Mouse (Mus musculus) T-cell, adult 66 days (primary cell): ENCODE results near the gene Dpm1. TPM values are rescaled to one million over a fixed set of nuclear protein-coding genes. Genes with fewer than 3 reads are reported as not detected.

Experiments used
- total RNA-seq, 2 experiments: library from RNA; stranded (reverse); gene quantifications; 3 replicates in 1 of 2; 4 replicates in 1 of 2; pipeline ENCODE4 v1.2.4; 2023

Dpm1 gene
- 100 to 1,000 TPM; 138 to 163 TPM for total RNA-seq

DNA sequence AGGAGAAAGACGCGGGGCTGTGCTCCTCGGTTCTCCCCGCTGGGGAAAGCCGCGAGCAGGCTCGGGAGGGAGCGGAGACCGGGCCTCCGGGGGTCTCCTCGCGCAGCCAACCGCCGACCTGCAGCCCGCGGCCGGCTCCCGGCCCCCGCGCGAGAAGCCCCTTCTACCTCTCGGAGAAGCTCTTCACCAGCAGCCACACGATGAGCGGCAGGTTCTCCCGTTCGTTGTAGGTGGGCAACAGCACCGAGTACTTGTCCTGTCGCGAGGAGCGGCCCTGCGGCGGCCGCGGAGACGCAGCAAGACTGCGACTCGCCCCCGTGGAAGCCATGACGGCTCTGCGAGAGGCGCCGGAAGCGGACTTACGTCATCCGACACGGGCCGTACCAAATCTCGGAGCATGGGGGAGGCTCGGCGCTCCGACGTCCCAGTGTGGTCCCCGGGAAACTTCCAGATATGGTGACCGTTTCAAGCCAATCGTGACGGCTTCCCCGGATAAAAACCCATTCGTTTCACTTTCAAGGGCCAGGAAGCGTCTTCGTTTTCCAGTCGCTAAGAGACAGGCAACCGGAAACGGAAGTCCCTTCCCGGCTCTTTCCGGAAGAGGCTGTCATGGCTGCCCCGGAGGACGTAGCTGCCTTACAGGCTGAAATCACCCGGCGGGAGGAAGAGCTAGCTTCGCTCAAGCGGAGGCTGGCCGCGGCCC lies at the start of gene Dpm1, which contains the start of the genes Gm20716 and Mocs3:
TSS of gene Dpm1 (minus strand) at position 566 of the 703 bp plus-strand sequence.
TSS of gene Gm20716 (minus strand) at position 339 of the 703 bp plus-strand sequence.
TSS of gene Mocs3 (plus strand) at position 597 of the 703 bp plus-strand sequence.

GRCm38 (mm10) chr2:168206725-168207644 lies 23.4 kb downstream of the Dpm1 start, which contains the start of gene Adnp:
TSS of gene Adnp (minus strand) at chr2:168207112.

Other genes starting within 250 kb of the Dpm1 start
- gene Ripor3, start 220.0 kb downstream of the Dpm1 start, total RNA-seq = 1 to 10 TPM; 4.9 to 5.4 TPM
- gene Pard6b, start 149.6 kb downstream of the Dpm1 start, total RNA-seq = 1 to 10 TPM; 3.2 to 3.6 TPM
- 100 to 1,000 TPM; 114 to 121 TPM for gene Adnp, start 23.5 kb downstream of the Dpm1 start, total RNA-seq
- gene Gm20716, start 227 bp downstream of the Dpm1 start, total RNA-seq = 1 to 10 TPM in 1 of 2 experiments, not detected in 1; 1.3 TPM
- 10 to 100 TPM; 14.8 to 15.9 TPM for gene Mocs3, start within 50 bp of the Dpm1 start, total RNA-seq
- not detected for gene Kcng1, start 51.1 kb upstream of the Dpm1 start, total RNA-seq